Mouse (Mus musculus) cerebellum, adult 2 months (tissue): ENCODE measurements around the gene Avil.

Experiments
- CTCF ChIP-seq: fragments of 200-500 bp; IDR thresholded peaks from 2 replicates; pipeline ENCODE4 v1.5.1; 2011; ENCODE audit warnings: low read depth, mild to moderate bottlenecking, control low read depth, low read length, moderate library complexity, borderline replicate concordance; ENCODE audit not compliant: insufficient read depth
- POLR2A ChIP-seq: fragments of 200-500 bp; IDR thresholded peaks from 2 replicates; pipeline ENCODE4 v1.6.1; 2011; ENCODE audit warnings: low read length, control low read depth, borderline replicate concordance; ENCODE audit not compliant: insufficient read depth

DNA sequence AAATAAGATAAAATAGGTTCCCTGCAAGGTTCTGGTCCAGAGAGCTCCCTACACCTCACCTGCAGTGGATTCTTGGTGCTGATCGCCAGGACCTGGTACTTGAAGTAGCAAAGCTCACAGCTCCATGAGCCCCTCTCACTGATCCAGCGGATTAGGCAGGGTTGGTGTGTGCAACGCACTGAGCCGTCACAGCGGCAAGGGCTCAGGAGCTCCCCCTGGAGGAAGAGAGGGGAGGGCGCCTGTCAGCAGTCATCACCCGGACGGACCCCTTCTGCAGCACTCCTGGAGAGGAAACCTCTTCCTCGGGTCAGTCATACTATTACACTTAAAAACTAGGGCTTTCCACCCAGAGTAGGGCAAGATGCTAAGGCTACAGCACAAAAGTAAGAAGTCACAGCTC lies 57.7 kb downstream of the Avil start:
- TF ChIP-seq CTCF (peak; percentile 93), POLR2A (no peak)
